Mouse (Mus musculus) heart, adult 2 months (tissue): ENCODE results near the gene Slc41a3.

ENCODE experiments used
- CTCF ChIP-seq: fragments of 200-600 bp; IDR thresholded peaks from 2 replicates; pipeline ENCODE4 v1.8.1; 2022; ENCODE audit warnings: antibody characterized with exemption, mild to moderate bottlenecking, moderate library complexity
- EP300 ChIP-seq: fragments of 200-500 bp; IDR thresholded peaks from 2 replicates; pipeline ENCODE4 v1.6.1; 2011; ENCODE audit warnings: low read depth, low read length, control low read depth; ENCODE audit not compliant: insufficient read depth
- POLR2A ChIP-seq: fragments of 200-500 bp; IDR thresholded peaks from 2 replicates; pipeline ENCODE4 v1.6.1; 2011; ENCODE audit warnings: mild to moderate bottlenecking, low read depth, low read length, control low read depth; ENCODE audit not compliant: insufficient read depth

- TF ChIP-seq EP300 (no peak), POLR2A (no peak), CTCF (no peak)
Observed at GRCm38 (mm10) chr6:90590707-90591106, 13.8 kb upstream of the Slc41a3 start.
